Mouse (Mus musculus) small intestine, adult 2 months (tissue): ENCODE results near the gene Setdb1.

Experiments used
- CTCF ChIP-seq: fragments of 200-500 bp; IDR thresholded peaks from 2 replicates; pipeline ENCODE4 v1.5.1; 2012; ENCODE audit warnings: low read depth, mild to moderate bottlenecking, control low read depth, inconsistent platforms, low read length, moderate library complexity, mixed read lengths; ENCODE audit not compliant: insufficient replicate concordance, insufficient read length; ENCODE audit errors: extremely low read depth
- POLR2A ChIP-seq: fragments of 200-500 bp; IDR thresholded peaks from 2 replicates; pipeline ENCODE4 v1.6.1; 2012; ENCODE audit warnings: low read depth, mild to moderate bottlenecking, control low read depth, inconsistent platforms, low read length, moderate library complexity

- TF ChIP-seq CTCF (no peak), POLR2A (no peak)
Observed at GRCm38 (mm10) chr3:95306244-95306643, 50.8 kb downstream of the Setdb1 start.
